Mouse (Mus musculus): ENCODE measurements around the gene Glra3. TPM values are rescaled to one million over a fixed set of nuclear protein-coding genes. Genes with fewer than 3 reads are reported as not detected.

The Glra3 gene
- 0.29 and 0.56 TPM in 2 replicates for polyA plus RNA-seq (2012; rRNA removed)

GRCm38 (mm10) chr8:55939870-55940525 is at the start of gene Glra3:
Gene Glra3 (plus strand): TSS chr8:55940460.
- peak; percentile 89 for DNase-seq (ENCODE audit: low read depth)
- no peak for TF ChIP-seq CTCF (IDR thresholded peaks at IDR 0.05; ENCODE audit: borderline replicate concordance, extremely low read depth, insufficient read depth, insufficient read length)
- no peak for TF ChIP-seq POLR2A (IDR thresholded peaks at IDR 0.05; ENCODE audit: borderline replicate concordance, extremely low read depth, insufficient read depth, insufficient read length, poor library complexity, severe bottlenecking)

DNA sequence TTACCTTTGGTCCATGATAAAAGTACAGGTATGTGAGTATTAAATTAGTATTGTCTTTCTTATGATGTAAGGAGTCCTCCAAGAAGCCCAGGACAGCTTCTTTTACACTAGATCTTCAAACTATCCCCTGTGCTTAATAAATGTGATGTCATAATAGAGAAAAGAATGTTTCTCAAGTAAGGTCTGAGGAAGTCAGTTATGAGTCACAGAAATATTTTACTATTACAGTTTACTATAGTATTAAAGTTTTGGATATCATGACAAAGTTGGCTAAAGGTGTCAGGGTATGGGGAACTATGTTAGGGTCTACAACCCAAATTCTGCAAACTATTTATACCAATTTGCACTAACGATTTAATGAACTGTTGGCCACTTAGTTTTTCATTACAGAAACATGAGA is 33.4 kb upstream of the Glra3 start, which contains the start of gene Adam29:
Gene Adam29 (minus strand): TSS at position 101 of the 400 bp plus-strand sequence.
- TF ChIP-seq POLR2A (IDR thresholded peaks at IDR 0.05; ENCODE audit: borderline replicate concordance, extremely low read depth, insufficient read depth, insufficient read length, poor library complexity, severe bottlenecking) (no peak), CTCF (IDR thresholded peaks at IDR 0.05; ENCODE audit: borderline replicate concordance, extremely low read depth, insufficient read depth, insufficient read length) (no peak)
- no peak for DNase-seq (ENCODE audit: low read depth)

- DNase-seq (ENCODE audit: low read depth): peak; percentile 81
- TF ChIP-seq CTCF (IDR thresholded peaks at IDR 0.05; ENCODE audit: borderline replicate concordance, extremely low read depth, insufficient read depth, insufficient read length): no peak
- no peak for TF ChIP-seq POLR2A (IDR thresholded peaks at IDR 0.05; ENCODE audit: borderline replicate concordance, extremely low read depth, insufficient read depth, insufficient read length, poor library complexity, severe bottlenecking)
These were observed 243 bp downstream of the Glra3 start for GRCm38 (mm10) chr8:55940526-55940880.

- peak; percentile 82 for DNase-seq (ENCODE audit: low read depth)
- TF ChIP-seq CTCF (IDR thresholded peaks at IDR 0.05; ENCODE audit: borderline replicate concordance, extremely low read depth, insufficient read depth, insufficient read length): no peak
- no peak for TF ChIP-seq POLR2A (IDR thresholded peaks at IDR 0.05; ENCODE audit: borderline replicate concordance, extremely low read depth, insufficient read depth, insufficient read length, poor library complexity, severe bottlenecking)
These were observed 24.6 kb downstream of the Glra3 start for GRCm38 (mm10) chr8:55964759-55965320.

- no peak for TF ChIP-seq POLR2A (IDR thresholded peaks at IDR 0.05; ENCODE audit: borderline replicate concordance, extremely low read depth, insufficient read depth, insufficient read length, poor library complexity, severe bottlenecking)
- TF ChIP-seq CTCF (IDR thresholded peaks at IDR 0.05; ENCODE audit: borderline replicate concordance, extremely low read depth, insufficient read depth, insufficient read length): no peak
- peak; percentile 62 for DNase-seq (ENCODE audit: low read depth)
These were observed 57.6 kb downstream of the Glra3 start for GRCm38 (mm10) chr8:55997859-55998258.

DNA sequence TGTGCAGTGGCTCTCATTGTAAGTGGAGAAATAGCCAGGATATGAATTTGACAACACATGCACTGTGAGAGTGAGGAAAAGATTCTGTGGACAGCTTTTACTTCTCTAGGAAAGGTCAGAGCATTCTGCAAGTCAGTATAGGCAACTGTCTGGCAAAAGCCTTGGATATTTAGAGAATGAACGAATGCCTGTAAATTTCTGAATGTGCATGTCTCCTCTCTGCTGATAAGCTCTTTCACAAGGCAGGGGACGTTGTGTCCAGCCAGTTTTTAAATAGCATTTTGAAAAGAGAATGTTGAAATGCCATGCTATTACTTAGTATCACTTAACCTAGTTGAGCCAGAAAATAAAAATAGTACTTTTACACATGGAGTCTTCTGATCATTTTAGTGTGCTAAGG is 114.1 kb downstream of the Glra3 start:
- DNase-seq (ENCODE audit: low read depth): no peak
- TF ChIP-seq CTCF (IDR thresholded peaks at IDR 0.05; ENCODE audit: borderline replicate concordance, extremely low read depth, insufficient read depth, insufficient read length) (no peak), POLR2A (IDR thresholded peaks at IDR 0.05; ENCODE audit: borderline replicate concordance, extremely low read depth, insufficient read depth, insufficient read length, poor library complexity, severe bottlenecking) (no peak)

DNA sequence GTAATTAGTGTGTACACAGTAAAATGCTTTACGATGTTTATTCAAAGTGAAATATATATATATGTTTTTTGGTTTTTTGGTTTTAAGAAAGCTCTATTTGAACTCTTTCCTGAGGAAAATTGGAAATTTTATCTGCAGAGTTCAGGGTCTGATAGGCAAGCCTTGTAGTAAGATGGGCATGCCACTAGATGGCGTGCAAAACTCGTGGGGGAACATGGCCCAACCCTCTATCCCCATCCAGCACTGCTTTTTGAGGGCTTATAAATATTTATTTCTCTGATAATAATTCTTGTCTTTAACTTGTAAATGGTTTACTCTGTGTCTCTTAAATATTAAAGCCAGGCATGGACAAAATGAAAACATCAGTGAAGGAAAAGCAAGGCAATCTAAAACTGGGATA is 122.8 kb downstream of the Glra3 start:
- TF ChIP-seq CTCF (IDR thresholded peaks at IDR 0.05; ENCODE audit: borderline replicate concordance, extremely low read depth, insufficient read depth, insufficient read length) (peak; percentile 72; the same call in 1 of the 2 replicates), POLR2A (IDR thresholded peaks at IDR 0.05; ENCODE audit: borderline replicate concordance, extremely low read depth, insufficient read depth, insufficient read length, poor library complexity, severe bottlenecking) (no peak)
- peak; percentile 42 for DNase-seq (ENCODE audit: low read depth)

DNA sequence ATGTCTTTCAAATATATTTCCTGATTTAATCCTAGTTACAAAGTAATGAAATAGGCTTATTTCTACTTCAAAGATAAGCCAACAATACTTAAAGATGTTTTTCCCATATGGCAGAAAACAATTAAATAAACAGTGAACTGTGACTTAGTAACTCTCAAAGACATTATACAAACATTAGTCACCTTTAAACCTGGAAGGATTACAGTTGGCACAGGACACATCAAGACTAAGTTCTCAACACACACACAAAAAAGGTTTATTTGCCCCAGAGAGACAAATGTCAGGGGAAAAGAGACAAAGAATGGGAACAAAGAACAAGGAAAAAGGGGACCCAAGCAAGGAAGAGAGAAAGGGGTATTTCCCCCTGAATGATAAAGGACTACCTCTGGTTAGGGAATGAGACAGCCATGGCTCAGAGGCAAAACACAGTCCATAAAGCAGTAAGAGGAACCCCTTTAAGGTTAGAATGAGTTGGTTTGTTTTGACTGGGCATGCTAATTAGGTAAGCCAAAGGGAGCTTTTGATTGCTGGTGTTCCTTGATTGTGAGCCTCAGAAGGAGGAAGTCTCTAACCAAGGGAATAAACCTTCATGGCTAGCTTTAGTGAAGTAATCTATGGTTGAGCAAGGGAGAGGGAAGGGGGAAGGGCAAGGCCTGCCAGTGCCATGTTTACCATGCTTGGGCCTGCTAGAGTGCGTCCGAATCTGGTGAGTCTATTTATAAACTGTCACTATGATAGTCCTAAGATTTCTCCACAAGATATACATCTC is 130.4 kb downstream of the Glra3 start:
- TF ChIP-seq POLR2A (IDR thresholded peaks at IDR 0.05; ENCODE audit: borderline replicate concordance, extremely low read depth, insufficient read depth, insufficient read length, poor library complexity, severe bottlenecking) (no peak), CTCF (IDR thresholded peaks at IDR 0.05; ENCODE audit: borderline replicate concordance, extremely low read depth, insufficient read depth, insufficient read length) (no peak)
- no peak for DNase-seq (ENCODE audit: low read depth)

GRCm38 (mm10) chr8:56083654-56084053 is 143.4 kb downstream of the Glra3 start:
- DNase-seq (ENCODE audit: low read depth): no peak
- no peak for TF ChIP-seq CTCF (IDR thresholded peaks at IDR 0.05; ENCODE audit: borderline replicate concordance, extremely low read depth, insufficient read depth, insufficient read length)
- TF ChIP-seq POLR2A (IDR thresholded peaks at IDR 0.05; ENCODE audit: borderline replicate concordance, extremely low read depth, insufficient read depth, insufficient read length, poor library complexity, severe bottlenecking): no peak

DNA sequence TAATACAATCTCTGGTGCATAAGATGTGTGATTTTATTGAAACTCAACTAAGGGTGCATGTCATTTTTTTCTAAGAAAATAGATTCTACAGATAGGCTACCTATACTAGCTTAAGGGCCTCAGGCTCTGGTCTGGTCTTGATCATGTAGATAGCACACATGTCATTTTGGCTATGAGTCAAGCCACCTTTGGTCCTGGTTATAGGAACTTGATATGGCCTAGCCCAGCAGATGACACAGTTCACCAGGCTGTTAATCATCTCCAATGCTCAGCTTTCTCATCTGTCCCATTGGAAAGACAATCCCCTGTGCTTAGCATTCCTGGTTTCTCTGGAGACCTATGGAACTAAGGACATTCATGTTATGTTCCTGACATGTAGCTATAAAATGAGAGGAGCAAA is 154.1 kb downstream of the Glra3 start:
- TF ChIP-seq POLR2A (IDR thresholded peaks at IDR 0.05; ENCODE audit: borderline replicate concordance, extremely low read depth, insufficient read depth, insufficient read length, poor library complexity, severe bottlenecking) (no peak), CTCF (IDR thresholded peaks at IDR 0.05; ENCODE audit: borderline replicate concordance, extremely low read depth, insufficient read depth, insufficient read length) (no peak)
- DNase-seq (ENCODE audit: low read depth): no peak

DNA sequence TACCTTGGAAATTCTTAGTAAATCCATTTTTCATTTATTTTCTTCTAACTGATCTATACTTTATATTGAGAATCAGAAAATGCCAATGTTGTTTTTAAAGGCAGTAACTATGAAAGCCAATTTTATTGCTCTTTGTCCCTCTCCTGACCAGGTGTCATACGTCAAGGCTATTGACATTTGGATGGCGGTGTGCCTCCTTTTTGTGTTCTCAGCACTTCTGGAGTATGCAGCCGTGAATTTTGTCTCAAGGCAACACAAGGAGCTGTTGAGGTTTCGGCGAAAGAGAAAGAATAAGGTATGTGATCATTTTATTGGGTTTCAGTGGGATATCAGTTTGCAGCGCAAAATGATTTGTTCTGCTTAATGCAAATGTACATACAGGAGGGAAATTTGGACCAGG is 170.0 kb downstream of the Glra3 start:
- TF ChIP-seq POLR2A (IDR thresholded peaks at IDR 0.05; ENCODE audit: borderline replicate concordance, extremely low read depth, insufficient read depth, insufficient read length, poor library complexity, severe bottlenecking) (no peak), CTCF (IDR thresholded peaks at IDR 0.05; ENCODE audit: borderline replicate concordance, extremely low read depth, insufficient read depth, insufficient read length) (no peak)
- no peak for DNase-seq (ENCODE audit: low read depth)
